ENCODE assay signal across 18 mouse cellular contexts in genomic region chr14:28514171-28514570, GRCm38 (mm10). TPM values are rescaled to one million over a fixed set of nuclear protein-coding genes. Genes with fewer than 3 reads are reported as not detected.
DNase-seq lines count a peak whose midpoint lies in the region; ATAC-seq and TF ChIP-seq lines count a peak whose summit lies in the region.
"Had no signal": no experiment of that assay in that cellular context is flagged by ENCODE, and none has a peak within 500 bp of the region (broad histone marks: within the 10 kb centered on the region; RNA-seq: fewer than 3 reads in every experiment).

No protein-coding gene starts in this region.

- H3K4me1 ChIP-seq in midbrain, embryonic 12.5 days = peaks cover 34% of the 10 kb centered on the region
- H3K4me1 ChIP-seq in midbrain, postnatal 0 days (ENCODE audit: insufficient read depth, low read length) = 0 out of 2 replicates have a peak, but pooled peaks cover 5% of the 10 kb centered on the region
- peaks cover 42% of the 10 kb centered on the region for H3K4me1 ChIP-seq in embryonic facial prominence, embryonic 15.5 days
- H3K4me1 ChIP-seq in hindbrain, postnatal 0 days (ENCODE audit: insufficient read depth, low read length) = 0 out of 2 replicates have a peak, but pooled peaks cover 4% of the 10 kb centered on the region

- ATAC-seq in midbrain, embryonic 12.5 days (ENCODE audit: low FRiP score, low read depth) = no peak
- ATAC-seq in midbrain, postnatal 0 days (ENCODE audit: low FRiP score) = no peak
- ATAC-seq in embryonic facial prominence, embryonic 15.5 days (ENCODE audit: insufficient number of reproducible peaks, low FRiP score, low TSS enrichment, low read depth) = no peak
- no peak for ATAC-seq in hindbrain, postnatal 0 days
- ATAC-seq in erythroblast, adult 5-6 weeks (replicated peaks; ENCODE audit: low FRiP score, poor library complexity, severe bottlenecking) = no peak

- 0 out of 2 replicates have a peak overlapping the region, but pooled peaks have one; percentile 23 for H3K4me2 ChIP-seq in midbrain, embryonic 12.5 days (replicated peaks)
- no peak overlapping the region for H3K4me2 ChIP-seq in midbrain, postnatal 0 days (ENCODE audit: low read depth, low read length, poor library complexity, severe bottlenecking)
- H3K4me2 ChIP-seq in embryonic facial prominence, embryonic 15.5 days (replicated peaks) = peak overlapping the region; percentile 76
- H3K4me2 ChIP-seq in hindbrain, postnatal 0 days (ENCODE audit: low read depth, low read length) = peak overlapping the region; percentile 25; the same call in 1 of the 2 replicates
- H3K4me2 ChIP-seq: heart, embryonic 15.5 days; liver, embryonic 13.5 days; lung, embryonic 15.5 days had no signal

- TF ChIP-seq CTCF in midbrain, postnatal 0 days (IDR thresholded peaks at IDR 0.05) = no peak
- no peak for TF ChIP-seq CTCF in hindbrain, postnatal 0 days (IDR thresholded peaks at IDR 0.05; ENCODE audit: low read depth)

- no peak overlapping the region for H3K9ac ChIP-seq in midbrain, embryonic 12.5 days (replicated peaks)
- H3K9ac ChIP-seq in midbrain, postnatal 0 days (replicated peaks; ENCODE audit: low read length, poor library complexity, severe bottlenecking) = no peak overlapping the region
- peak overlapping the region; percentile 35; the same call in 1 of the 2 replicates for H3K9ac ChIP-seq in embryonic facial prominence, embryonic 15.5 days
- no peak overlapping the region for H3K9ac ChIP-seq in hindbrain, postnatal 0 days (replicated peaks; ENCODE audit: low read length)
- H3K9ac ChIP-seq: heart, embryonic 15.5 days; liver, embryonic 13.5 days; lung, embryonic 15.5 days; neural tube, embryonic 13.5 days had no signal

- H3K27me3 ChIP-seq in midbrain, embryonic 12.5 days = peaks cover 42% of the 10 kb centered on the region
- H3K27me3 ChIP-seq in midbrain, postnatal 0 days (ENCODE audit: insufficient read depth, low read length) = peaks cover 15% of the 10 kb centered on the region
- H3K27me3 ChIP-seq in embryonic facial prominence, embryonic 15.5 days = no peaks in the 10 kb centered on the region
- peaks cover 3% of the 10 kb centered on the region; the same call in 1 of the 2 replicates for H3K27me3 ChIP-seq in hindbrain, postnatal 0 days (ENCODE audit: insufficient read depth, low read length)

- WGBS in midbrain, embryonic 12.5 days = 22% methylated on average over 2 of the region's 2 CpGs
- WGBS in midbrain, postnatal 0 days = 52% methylated on average over 2 of the region's 2 CpGs
- WGBS in embryonic facial prominence, embryonic 15.5 days = 46% methylated on average over 2 of the region's 2 CpGs
- 40% methylated on average over 2 of the region's 2 CpGs for WGBS in hindbrain, postnatal 0 days

- no peaks in the 10 kb centered on the region for H3K36me3 ChIP-seq in midbrain, embryonic 12.5 days
- H3K36me3 ChIP-seq in midbrain, postnatal 0 days (ENCODE audit: insufficient read depth, low read length) = no peaks in the 10 kb centered on the region
- H3K36me3 ChIP-seq in embryonic facial prominence, embryonic 15.5 days = peaks cover 7% of the 10 kb centered on the region
- H3K36me3 ChIP-seq in hindbrain, postnatal 0 days (ENCODE audit: insufficient read depth, low read length) = no peaks in the 10 kb centered on the region; the same call in 1 of the 2 replicates
- H3K36me3 ChIP-seq: liver, embryonic 13.5 days; lung, embryonic 15.5 days had no signal

- no peak overlapping the region for H3K27ac ChIP-seq in midbrain, embryonic 12.5 days (replicated peaks)
- no peak overlapping the region for H3K27ac ChIP-seq in midbrain, postnatal 0 days (ENCODE audit: low read depth, low read length)
- H3K27ac ChIP-seq in embryonic facial prominence, embryonic 15.5 days (replicated peaks) = peak overlapping the region; percentile 84
- no peak overlapping the region for H3K27ac ChIP-seq in hindbrain, postnatal 0 days
- H3K27ac ChIP-seq: heart, embryonic 15.5 days; liver, embryonic 13.5 days; lung, embryonic 15.5 days; macrophage; neural tube, embryonic 13.5 days had no signal

- H3K4me3 ChIP-seq in midbrain, embryonic 12.5 days = no peak overlapping the region
- H3K4me3 ChIP-seq in midbrain, postnatal 0 days (ENCODE audit: low read depth, low read length) = no peak overlapping the region
- H3K4me3 ChIP-seq in embryonic facial prominence, embryonic 15.5 days (replicated peaks) = peak overlapping the region; percentile 75
- H3K4me3 ChIP-seq in hindbrain, postnatal 0 days (ENCODE audit: low read length) = peak overlapping the region; percentile 8; the same call in 1 of the 2 replicates
- H3K4me3 ChIP-seq: heart, embryonic 15.5 days; liver, embryonic 13.5 days; lung, embryonic 15.5 days; neural tube, embryonic 13.5 days had no signal

- no peaks in the 10 kb centered on the region for H3K9me3 ChIP-seq in midbrain, embryonic 12.5 days
- no peaks in the 10 kb centered on the region for H3K9me3 ChIP-seq in midbrain, postnatal 0 days (ENCODE audit: low read length)
- H3K9me3 ChIP-seq in embryonic facial prominence, embryonic 15.5 days (replicated peaks) = no peaks in the 10 kb centered on the region
- no peaks in the 10 kb centered on the region for H3K9me3 ChIP-seq in hindbrain, postnatal 0 days (ENCODE audit: low read length)
- H3K9me3 ChIP-seq: heart, embryonic 15.5 days; liver, embryonic 13.5 days; lung, embryonic 15.5 days; neural tube, embryonic 13.5 days had no signal

- DNase-seq in midbrain, postnatal 0 days (ENCODE audit: low spot score) = no peak
- DNase-seq in hindbrain, postnatal 0 days (ENCODE audit: low spot score) = no peak
- DNase-seq in kidney, postnatal 36 days = no peak
- DNase-seq in adrenal gland, postnatal 36 days = no peak
- DNase-seq: cerebellum, postnatal 14 days; heart, adult 18-20 months; kidney, adult 2 months; kidney, postnatal 14 days; liver, embryonic 13.5 days; right cerebral cortex, postnatal 25 days had no signal

RNA-seq across cellular contexts. Expression of gene Wnt5a, which starts 9.6 kb away (rescaled TPM):
- polyA plus RNA-seq in midbrain, embryonic 12.5 days (2016; fragmentation: Nextera tagmentation; extraction: Ambion mirVana) = 19.3 and 22.5 TPM in 2 replicates
- 14.7 and 15.9 TPM in 2 replicates for total RNA-seq in midbrain, postnatal 0 days (2014; rRNA removed)
- polyA plus RNA-seq in midbrain, postnatal 0 days (2015; fragmentation: Nextera tagmentation; extraction: Ambion mirVana) = 10.0 and 11.2 TPM in 2 replicates
- polyA plus RNA-seq in embryonic facial prominence, embryonic 15.5 days (2015; fragmentation: Nextera tagmentation; extraction: Ambion mirVana) = 158 and 164 TPM in 2 replicates
- 18.3 and 21.0 TPM in 2 replicates for total RNA-seq in hindbrain, postnatal 0 days (2014; rRNA removed)
- polyA plus RNA-seq in hindbrain, postnatal 0 days (2015; fragmentation: Nextera tagmentation; extraction: Ambion mirVana) = 17.8 and 19.6 TPM in 2 replicates
- 10 to 100 TPM; 25.8 to 44.3 TPM for total RNA-seq in adrenal gland, postnatal 36 days (2021)
- total RNA-seq in erythroblast, adult 5-6 weeks (2015; ENCODE audit: low replicate concordance) = not detected in 2 replicates
- total RNA-seq in erythroblast, adult 5-6 weeks (2017; ENCODE audit: low replicate concordance) = not detected in 2 replicates
- total RNA-seq: hematopoietic stem cell, adult 5-6 weeks had no signal
- polyA plus RNA-seq: macrophage had no signal

Comparison
In these comparisons a context has a peak if more than half of its experiments do, and no peak if none do; other contexts are left out.
1. H3K4me3 ChIP-seq: peak in embryonic facial prominence, embryonic 15.5 days (single experiment) and hindbrain, postnatal 0 days (single experiment); none in midbrain, embryonic 12.5 days (single experiment) and midbrain, postnatal 0 days (single experiment).
2. RNA of gene Wnt5a, which starts 9.6 kb away (total RNA-seq): 25.8 to 44.3 TPM in adrenal gland, postnatal 36 days, 18.3 to 21.0 TPM in hindbrain, postnatal 0 days and 14.7 to 15.9 TPM in midbrain, postnatal 0 days; not detected in erythroblast, adult 5-6 weeks; every median in the first group is over 10 times any median in the second.